Mouse (Mus musculus): Measurements from ENCODE around the gene Slc45a3. TPM values are rescaled to one million over a fixed set of nuclear protein-coding genes. Genes with fewer than 3 reads are reported as not detected.

The Slc45a3 gene
- polyA plus RNA-seq, 1 experiment: 2.0 TPM

DNA sequence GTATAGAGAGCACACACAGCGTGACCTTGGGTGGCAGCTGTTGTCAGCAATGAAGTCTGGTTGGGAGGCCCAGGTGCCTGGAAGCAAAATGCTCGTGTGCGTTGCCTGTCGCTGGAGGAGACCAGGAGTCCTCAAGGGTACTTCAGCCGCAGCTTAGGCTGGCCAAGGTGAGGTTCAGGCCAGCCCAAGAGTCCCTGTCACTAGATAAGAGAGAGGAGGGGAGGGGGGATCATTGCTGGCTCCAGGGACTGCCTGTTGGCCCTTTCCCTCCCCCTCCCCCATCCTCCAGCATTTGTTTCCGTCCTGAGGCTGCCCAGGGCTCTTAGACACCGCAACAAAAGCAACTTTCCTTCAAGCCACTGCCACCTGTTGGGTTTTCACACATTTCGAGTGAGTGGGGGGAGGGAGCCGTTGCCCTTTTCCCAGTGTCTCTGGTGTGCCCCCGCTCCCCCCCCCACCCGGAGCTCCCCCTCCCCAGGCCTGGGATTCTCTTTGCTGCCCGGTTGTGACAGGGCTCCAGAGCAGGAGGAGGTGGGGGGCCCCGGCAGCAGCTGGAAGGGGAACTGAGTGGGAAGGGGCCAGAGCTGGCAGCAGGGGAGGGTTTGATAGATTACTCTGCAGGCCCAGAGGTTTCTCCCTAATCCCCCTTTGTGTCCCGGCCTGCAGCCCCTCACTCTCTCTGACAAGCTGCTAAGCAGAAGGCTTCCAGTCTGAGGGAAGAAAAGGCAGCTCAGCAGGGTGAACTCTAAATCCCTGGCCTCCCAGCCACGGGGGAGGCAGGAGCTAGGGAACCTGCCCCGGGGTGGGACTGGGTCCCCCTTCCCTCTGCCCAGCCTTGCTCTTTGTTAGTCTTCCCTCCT is 8.1 kb downstream of the Slc45a3 start:
- Histone ChIP-seq H3K27ac (ENCODE audit: insufficient read depth, low read length) (no peak overlapping the region), H3K4me1 (ENCODE audit: control insufficient read depth, insufficient read depth, low read length) (no peaks in the 10 kb centered on the region), H3K4me3 (ENCODE audit: insufficient read depth, low read length) (no peak overlapping the region)
- TF ChIP-seq POLR2A (IDR thresholded peaks at IDR 0.05; ENCODE audit: extremely low read depth, insufficient read depth, low read length) (no peak), CTCF (IDR thresholded peaks at IDR 0.05; ENCODE audit: extremely low read depth, insufficient read depth, low read length) (no peak)

DNA sequence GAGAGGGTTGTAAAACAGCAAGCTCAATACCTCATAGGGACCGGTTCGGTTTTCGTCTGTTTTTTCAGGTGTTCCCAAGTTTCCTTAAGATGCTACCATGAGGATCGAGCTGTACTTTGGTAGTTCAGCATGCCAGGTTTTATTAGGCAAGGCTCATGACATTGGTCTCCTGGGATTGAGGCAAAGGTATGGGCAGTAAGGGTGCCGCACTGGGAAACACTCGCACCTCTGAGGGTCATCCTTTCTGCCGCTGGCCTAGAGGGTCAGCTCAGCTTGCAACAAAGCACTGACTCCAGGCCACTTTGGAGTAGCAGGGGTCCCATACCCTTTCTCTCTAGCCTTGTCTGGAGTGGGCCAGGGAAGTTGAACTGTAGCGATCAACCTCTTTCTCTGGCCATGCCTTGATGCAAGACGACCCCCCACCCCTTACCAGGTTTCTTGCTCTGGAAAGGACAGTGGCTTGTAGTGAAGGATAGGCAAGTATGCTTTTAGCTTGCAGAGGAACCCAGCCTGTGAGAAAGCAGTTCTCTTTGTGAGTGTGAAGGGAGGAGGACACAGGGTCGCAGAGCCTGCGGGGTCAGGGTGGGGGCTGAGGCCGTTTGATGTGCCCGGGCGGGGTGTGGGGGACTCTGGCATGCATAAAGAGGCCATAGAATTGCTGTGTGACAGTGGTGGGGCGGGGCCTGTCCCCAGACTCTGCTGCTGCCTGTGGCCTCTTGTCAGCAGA is 9.2 kb downstream of the Slc45a3 start:
- Histone ChIP-seq H3K27ac (ENCODE audit: insufficient read depth, low read length) (no peak overlapping the region), H3K4me1 (ENCODE audit: control insufficient read depth, insufficient read depth, low read length) (no peaks in the 10 kb centered on the region), H3K4me3 (ENCODE audit: insufficient read depth, low read length) (no peak overlapping the region)
- TF ChIP-seq CTCF (IDR thresholded peaks at IDR 0.05; ENCODE audit: extremely low read depth, insufficient read depth, low read length): no peak
- TF ChIP-seq POLR2A (IDR thresholded peaks at IDR 0.05; ENCODE audit: extremely low read depth, insufficient read depth, low read length): no peak

DNA sequence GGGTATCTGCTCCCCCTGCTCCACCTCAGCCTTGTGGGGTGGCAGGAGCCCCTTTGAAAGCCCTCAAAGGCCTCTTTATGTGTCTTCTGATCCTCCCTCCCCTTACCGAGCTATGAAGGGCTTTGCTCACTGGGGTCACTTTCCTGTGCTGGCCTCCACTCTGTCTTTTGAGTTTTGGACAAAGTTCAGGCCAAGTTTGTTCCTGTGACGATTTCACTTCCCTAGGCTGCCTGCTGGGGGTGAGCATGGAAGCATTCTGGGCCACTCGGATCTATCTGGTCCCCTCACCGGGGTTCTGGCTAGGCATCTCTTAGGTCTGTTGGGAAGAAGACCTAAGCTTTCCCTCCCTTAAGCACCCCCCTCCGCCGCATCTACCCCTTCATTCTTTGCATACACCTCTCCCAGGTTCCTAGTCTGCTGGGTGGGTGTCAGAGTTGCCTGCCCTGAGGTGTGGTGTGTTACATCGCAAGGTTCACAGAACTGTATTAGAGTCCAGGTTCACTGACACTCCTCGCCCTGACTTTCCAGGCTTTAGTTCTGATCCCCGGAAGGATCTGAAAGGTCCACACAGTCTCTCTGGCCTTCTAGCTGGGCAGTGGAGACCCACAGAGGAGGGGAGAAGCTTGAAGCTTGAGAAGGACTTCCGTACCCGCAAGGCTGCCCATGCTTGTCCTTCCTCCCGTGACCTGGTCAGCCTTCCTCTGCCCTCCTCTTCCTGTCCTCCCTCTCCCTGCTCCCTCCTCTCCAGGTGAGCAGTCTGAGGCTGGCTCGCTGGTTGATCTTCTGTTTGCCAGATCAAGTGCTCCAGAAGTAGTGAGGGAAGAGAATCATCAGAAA is 9.9 kb downstream of the Slc45a3 start:
- Histone ChIP-seq H3K4me1 (ENCODE audit: control insufficient read depth, insufficient read depth, low read length) (no peaks in the 10 kb centered on the region), H3K27ac (ENCODE audit: insufficient read depth, low read length) (no peak overlapping the region), H3K4me3 (ENCODE audit: insufficient read depth, low read length) (no peak overlapping the region)
- TF ChIP-seq POLR2A (IDR thresholded peaks at IDR 0.05; ENCODE audit: extremely low read depth, insufficient read depth, low read length) (no peak), CTCF (IDR thresholded peaks at IDR 0.05; ENCODE audit: extremely low read depth, insufficient read depth, low read length) (no peak)

DNA sequence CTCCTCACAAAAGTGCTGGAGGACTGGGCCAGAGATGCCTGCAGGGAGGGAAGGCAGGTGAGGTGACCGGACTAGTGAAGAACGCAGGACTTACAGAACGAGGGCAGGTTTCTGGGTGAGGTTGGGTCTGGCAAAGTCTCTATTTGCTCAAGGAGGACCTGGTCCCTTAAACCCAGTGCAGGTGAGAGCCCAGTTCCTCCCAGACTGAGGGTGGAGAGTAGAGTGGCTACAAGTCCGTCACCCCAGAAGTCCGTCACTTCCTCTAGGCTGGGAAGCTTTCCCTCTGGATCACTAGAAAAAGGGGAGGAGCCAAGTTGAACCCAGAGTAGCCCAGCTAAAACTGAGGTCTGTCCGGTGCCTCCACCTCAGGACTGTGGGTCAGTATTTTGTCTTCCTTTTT is 11.2 kb downstream of the Slc45a3 start:
- TF ChIP-seq POLR2A (IDR thresholded peaks at IDR 0.05; ENCODE audit: extremely low read depth, insufficient read depth, low read length) (no peak), CTCF (IDR thresholded peaks at IDR 0.05; ENCODE audit: extremely low read depth, insufficient read depth, low read length) (no peak)
- no peak overlapping the region for H3K4me3 ChIP-seq (ENCODE audit: insufficient read depth, low read length)
- H3K27ac ChIP-seq (ENCODE audit: insufficient read depth, low read length): no peak overlapping the region
- H3K4me1 ChIP-seq (ENCODE audit: control insufficient read depth, insufficient read depth, low read length): no peaks in the 10 kb centered on the region

DNA sequence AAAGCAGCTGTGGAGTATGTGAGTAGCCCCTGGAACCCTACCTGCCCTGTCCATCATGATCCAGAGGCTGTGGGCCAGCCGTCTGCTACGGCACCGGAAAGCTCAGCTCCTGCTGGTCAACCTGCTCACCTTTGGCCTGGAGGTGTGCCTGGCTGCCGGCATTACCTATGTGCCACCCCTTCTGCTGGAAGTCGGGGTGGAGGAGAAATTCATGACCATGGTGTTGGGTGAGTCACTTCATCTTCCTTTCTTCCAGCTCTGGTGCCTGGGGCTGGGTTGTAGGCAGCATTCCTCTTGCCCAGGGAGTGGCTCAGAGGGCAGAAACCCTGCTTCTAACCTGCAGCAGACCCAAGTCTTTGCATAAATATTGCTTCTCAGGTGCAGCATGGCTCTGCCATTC is 14.1 kb downstream of the Slc45a3 start:
- Histone ChIP-seq H3K4me1 (ENCODE audit: control insufficient read depth, insufficient read depth, low read length) (no peaks in the 10 kb centered on the region), H3K4me3 (ENCODE audit: insufficient read depth, low read length) (no peak overlapping the region), H3K27ac (ENCODE audit: insufficient read depth, low read length) (no peak overlapping the region)
- no peak for TF ChIP-seq CTCF (IDR thresholded peaks at IDR 0.05; ENCODE audit: extremely low read depth, insufficient read depth, low read length)
- no peak for TF ChIP-seq POLR2A (IDR thresholded peaks at IDR 0.05; ENCODE audit: extremely low read depth, insufficient read depth, low read length)

DNA sequence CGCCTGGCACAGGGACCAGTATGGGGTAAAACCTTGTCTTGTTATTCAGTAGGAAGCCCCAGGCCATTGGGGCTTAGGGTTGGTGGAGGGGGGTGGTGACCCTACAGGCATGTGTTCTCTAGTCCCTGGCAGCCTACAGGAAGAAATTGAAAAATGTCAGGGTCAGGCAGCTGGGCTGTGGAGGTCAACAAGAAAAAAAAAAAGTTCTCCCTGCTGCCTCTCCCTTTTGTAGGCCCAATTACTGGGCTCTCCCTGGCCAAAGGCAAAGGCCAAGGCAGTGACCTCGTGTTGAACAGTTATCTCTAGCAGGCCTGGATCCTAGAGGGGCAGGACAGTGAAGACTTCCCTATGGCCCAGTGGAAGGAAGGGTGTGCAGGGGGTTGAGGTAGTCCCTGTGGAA is 17.7 kb downstream of the Slc45a3 start:
- H3K4me1 ChIP-seq (ENCODE audit: control insufficient read depth, insufficient read depth, low read length): no peaks in the 10 kb centered on the region
- TF ChIP-seq CTCF (IDR thresholded peaks at IDR 0.05; ENCODE audit: extremely low read depth, insufficient read depth, low read length) (no peak), POLR2A (IDR thresholded peaks at IDR 0.05; ENCODE audit: extremely low read depth, insufficient read depth, low read length) (no peak)
- H3K4me3 ChIP-seq (ENCODE audit: insufficient read depth, low read length): no peak overlapping the region
- no peak overlapping the region for H3K27ac ChIP-seq (ENCODE audit: insufficient read depth, low read length)

DNA sequence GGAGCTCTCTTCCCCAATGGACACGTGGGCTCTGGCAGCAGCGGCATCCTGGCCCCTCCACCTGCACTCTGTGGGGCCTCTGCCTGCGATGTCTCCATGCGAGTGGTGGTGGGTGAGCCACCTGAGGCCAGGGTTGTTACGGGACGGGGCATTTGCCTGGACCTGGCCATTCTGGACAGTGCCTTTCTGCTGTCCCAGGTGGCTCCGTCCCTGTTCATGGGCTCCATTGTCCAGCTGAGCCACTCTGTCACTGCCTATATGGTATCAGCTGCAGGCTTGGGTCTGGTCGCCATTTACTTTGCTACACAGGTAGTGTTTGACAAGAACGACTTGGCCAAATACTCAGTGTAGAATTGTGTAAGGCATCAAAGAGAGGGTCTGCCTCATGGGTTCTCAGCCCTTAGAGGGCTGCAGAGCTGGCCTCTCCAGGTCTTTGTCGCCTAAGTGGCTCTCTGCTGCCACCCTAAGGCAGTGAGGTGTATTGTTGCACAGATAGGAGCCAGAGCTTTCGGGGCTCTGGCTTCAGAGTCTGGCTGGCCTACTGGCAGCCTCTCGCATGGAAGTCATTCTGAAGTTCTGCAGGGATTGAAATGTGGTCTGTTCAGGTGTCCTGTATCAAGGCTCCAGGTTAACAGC is 18.7 kb downstream of the Slc45a3 start:
- Histone ChIP-seq H3K4me3 (ENCODE audit: insufficient read depth, low read length) (no peak overlapping the region), H3K4me1 (ENCODE audit: control insufficient read depth, insufficient read depth, low read length) (no peaks in the 10 kb centered on the region), H3K27ac (ENCODE audit: insufficient read depth, low read length) (no peak overlapping the region)
- TF ChIP-seq CTCF (IDR thresholded peaks at IDR 0.05; ENCODE audit: extremely low read depth, insufficient read depth, low read length) (peak; percentile 82), POLR2A (IDR thresholded peaks at IDR 0.05; ENCODE audit: extremely low read depth, insufficient read depth, low read length) (no peak)

DNA sequence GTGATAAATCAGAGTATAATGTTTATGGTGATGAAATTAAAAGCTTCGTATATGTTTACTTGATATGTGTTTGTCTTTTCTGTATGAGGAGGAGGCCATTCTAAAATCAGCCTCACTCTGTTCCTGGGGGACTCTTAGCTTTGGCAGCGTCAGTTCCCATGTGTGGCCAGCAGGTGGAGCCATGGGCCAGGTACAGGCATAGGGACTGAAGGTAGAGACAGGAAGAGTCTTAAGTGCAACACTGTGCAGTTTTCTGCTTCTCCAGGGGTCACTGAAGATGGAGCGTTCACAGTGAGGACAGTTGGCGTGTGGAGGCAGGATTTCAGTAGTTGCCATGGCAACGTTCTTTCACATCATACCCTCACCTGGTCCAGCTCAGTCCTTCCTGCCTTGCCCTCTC is 20.1 kb downstream of the Slc45a3 start:
- no peak overlapping the region for H3K27ac ChIP-seq (ENCODE audit: insufficient read depth, low read length)
- H3K4me3 ChIP-seq (ENCODE audit: insufficient read depth, low read length): no peak overlapping the region
- H3K4me1 ChIP-seq (ENCODE audit: control insufficient read depth, insufficient read depth, low read length): no peaks in the 10 kb centered on the region
- TF ChIP-seq CTCF (IDR thresholded peaks at IDR 0.05; ENCODE audit: extremely low read depth, insufficient read depth, low read length) (peak; percentile 97), POLR2A (IDR thresholded peaks at IDR 0.05; ENCODE audit: extremely low read depth, insufficient read depth, low read length) (no peak)

DNA sequence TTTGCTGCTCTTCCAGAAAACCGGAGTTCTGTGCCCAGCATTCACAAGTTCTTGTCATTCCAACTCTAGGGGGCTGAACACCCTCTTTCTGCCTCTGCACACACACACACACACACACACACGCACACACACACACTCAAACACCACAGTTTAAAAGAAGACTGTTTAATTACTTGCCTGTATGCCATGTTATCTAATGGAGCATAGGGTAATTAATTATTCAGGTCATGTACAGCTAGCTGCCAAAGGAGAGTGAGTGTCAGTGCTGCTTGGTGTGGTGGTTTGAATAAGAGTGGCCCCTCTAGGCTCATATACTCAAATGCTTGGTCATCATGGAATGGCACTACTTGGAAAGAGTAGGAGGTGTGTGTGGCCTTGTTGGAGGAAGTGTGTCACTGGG is 21.0 kb downstream of the Slc45a3 start:
- no peaks in the 10 kb centered on the region for H3K4me1 ChIP-seq (ENCODE audit: control insufficient read depth, insufficient read depth, low read length)
- no peak for TF ChIP-seq CTCF (IDR thresholded peaks at IDR 0.05; ENCODE audit: extremely low read depth, insufficient read depth, low read length)
- no peak for TF ChIP-seq POLR2A (IDR thresholded peaks at IDR 0.05; ENCODE audit: extremely low read depth, insufficient read depth, low read length)

More for the DNA sequence above, 21.0 kb downstream of the Slc45a3 start:
- Histone ChIP-seq H3K4me3 (ENCODE audit: insufficient read depth, low read length) (no peak overlapping the region), H3K27ac (ENCODE audit: insufficient read depth, low read length) (no peak overlapping the region)
